Mouse (Mus musculus) olfactory bulb, adult 2 months (tissue): ENCODE results near the gene Fnbp1.

Experiments
- CTCF ChIP-seq: fragments of 200-500 bp; IDR thresholded peaks from 2 replicates; pipeline ENCODE4 v1.5.1; 2012; ENCODE audit warnings: low read depth, mild to moderate bottlenecking, low read length, moderate library complexity; ENCODE audit not compliant: insufficient read depth
- POLR2A ChIP-seq: fragments of 200-500 bp; IDR thresholded peaks from 2 replicates; pipeline ENCODE4 v1.6.1; 2012; ENCODE audit warnings: mild to moderate bottlenecking, low read depth, low read length, moderate library complexity; ENCODE audit not compliant: insufficient read depth

DNA sequence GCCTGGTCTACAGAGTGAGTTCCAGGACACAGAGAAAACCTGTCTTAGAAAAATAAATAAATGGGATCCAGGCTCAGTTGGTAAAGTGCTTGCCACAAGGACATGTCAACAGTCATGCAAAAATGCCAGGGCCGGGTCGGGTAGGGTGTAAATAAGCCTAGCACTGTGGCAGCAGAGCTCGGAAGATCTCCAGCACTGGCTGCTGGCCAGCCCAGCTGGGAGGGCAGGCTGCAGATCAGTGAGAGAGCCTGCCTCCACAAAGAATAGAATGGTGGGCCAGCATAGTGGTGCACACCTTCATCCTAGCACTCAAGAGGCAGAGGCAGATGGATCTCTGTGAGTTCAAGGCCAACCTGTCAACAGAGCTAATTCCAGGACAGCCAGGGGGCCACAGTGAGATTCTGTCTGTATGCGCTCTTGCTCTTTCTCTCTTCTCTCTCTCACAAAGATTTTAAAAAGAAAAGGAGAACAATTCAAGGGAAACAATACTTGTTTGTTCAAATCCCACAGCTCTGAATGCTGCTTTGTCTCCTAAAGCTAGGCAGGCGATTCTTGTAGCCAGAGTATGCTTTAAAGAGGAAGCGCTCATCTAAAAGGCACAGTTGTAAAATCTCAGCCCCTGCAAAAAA, 84.1 kb downstream of the Fnbp1 start:
- TF ChIP-seq CTCF, result no peak
- TF ChIP-seq POLR2A, result no peak
